Mouse (Mus musculus) NIH3T3 (cell line): ENCODE data around the gene Kdm2b.

Experiments
- DNase-seq: peaks from one replicate; pipeline ENCODE4 v3.0.0-alpha.2; 2012; ENCODE audit warnings: low read depth

Gene Kdm2b

GRCm38 (mm10) chr5:123011705-123012104 is 22.1 kb upstream of the Kdm2b start:
- DNase-seq, result no peak

GRCm38 (mm10) chr5:123010806-123011205 is 21.2 kb upstream of the Kdm2b start:
- DNase-seq, result no peak

- DNase-seq, result no peak
Observed at GRCm38 (mm10) chr5:123009873-123010272, 20.2 kb upstream of the Kdm2b start.

GRCm38 (mm10) chr5:123008877-123009493 is 19.4 kb upstream of the Kdm2b start:
- DNase-seq, result no peak

- DNase-seq, result no peak
Observed at GRCm38 (mm10) chr5:123005716-123006592, 16.3 kb upstream of the Kdm2b start.

- DNase-seq, result no peak
Observed at GRCm38 (mm10) chr5:123000901-123001300, 11.3 kb upstream of the Kdm2b start.

GRCm38 (mm10) chr5:122997205-122998204 is 7.9 kb upstream of the Kdm2b start:
- DNase-seq, result no peak

GRCm38 (mm10) chr5:122994910-122995309 is 5.3 kb upstream of the Kdm2b start:
- no peak for DNase-seq

- DNase-seq, result peak; percentile 83
Observed at GRCm38 (mm10) chr5:122994303-122994846, 4.8 kb upstream of the Kdm2b start.

GRCm38 (mm10) chr5:122993811-122994210 is 4.2 kb upstream of the Kdm2b start:
- no peak for DNase-seq

- DNase-seq, result no peak
Observed at GRCm38 (mm10) chr5:122991350-122992004, 1.9 kb upstream of the Kdm2b start.

- no peak for DNase-seq
Observed at GRCm38 (mm10) chr5:122990411-122991160, 963 bp upstream of the Kdm2b start.

GRCm38 (mm10) chr5:122989001-122989525 is 560 bp downstream of the Kdm2b start:
- peak; percentile 90 for DNase-seq

- peak; percentile 66 for DNase-seq
Observed at GRCm38 (mm10) chr5:122988021-122988751, 1.4 kb downstream of the Kdm2b start.

GRCm38 (mm10) chr5:122987211-122988020 is 2.2 kb downstream of the Kdm2b start:
- peak; percentile 31 for DNase-seq

- peak; percentile 47 for DNase-seq
Observed at GRCm38 (mm10) chr5:122986091-122986493, 3.5 kb downstream of the Kdm2b start.

GRCm38 (mm10) chr5:122985276-122985675 is 4.3 kb downstream of the Kdm2b start:
- DNase-seq, result no peak

GRCm38 (mm10) chr5:122984483-122984882 is 5.1 kb downstream of the Kdm2b start:
- DNase-seq, result no peak

GRCm38 (mm10) chr5:122978970-122979369 is 10.7 kb downstream of the Kdm2b start:
- DNase-seq, result no peak
